Mouse (Mus musculus) embryonic facial prominence, embryonic 15.5 days (tissue): Measurements from ENCODE around the gene Uqcrq. TPM values are rescaled to one million over a fixed set of nuclear protein-coding genes. Genes with fewer than 3 reads are reported as not detected.

Experiments used
- ATAC-seq: fragments of 200-750 bp; cut with Nextera tagmentation; 2 replicates; pipeline ENCODE4 v1.8.0; 2017; ENCODE audit warnings: low read depth, moderate TSS enrichment; ENCODE audit not compliant: insufficient number of reproducible peaks, low FRiP score, low TSS enrichment
- H3K27ac ChIP-seq: fragments of 300-500 bp; sonication (generic); replicated peaks from 2 replicates; pipeline ENCODE4 v1.5.1; 2015; ENCODE audit warnings: mild to moderate bottlenecking, inconsistent platforms
- H3K27me3 ChIP-seq: fragments of 300-500 bp; sonication (generic); 2 replicates; pipeline ENCODE4 v1.6.1; 2015; ENCODE audit warnings: inconsistent platforms
- H3K36me3 ChIP-seq: fragments of 300-500 bp; sonication (generic); 2 replicates; pipeline ENCODE4 v1.6.1; 2015; ENCODE audit warnings: mild to moderate bottlenecking, inconsistent platforms
- H3K4me1 ChIP-seq: fragments of 300-500 bp; sonication (generic); 2 replicates; pipeline ENCODE4 v1.6.1; 2015; ENCODE audit warnings: inconsistent platforms
- H3K4me2 ChIP-seq: fragments of 300-500 bp; sonication (generic); replicated peaks from 2 replicates; pipeline ENCODE4 v1.6.1; 2015; ENCODE audit warnings: mild to moderate bottlenecking, inconsistent platforms
- H3K4me3 ChIP-seq: fragments of 300-500 bp; sonication (generic); replicated peaks from 2 replicates; pipeline ENCODE4 v1.5.1; 2015; ENCODE audit warnings: mild to moderate bottlenecking, inconsistent platforms
- H3K9ac ChIP-seq: fragments of 300-500 bp; sonication (generic); 2 replicates; pipeline ENCODE4 v1.6.1; 2015; ENCODE audit warnings: inconsistent platforms
- H3K9me3 ChIP-seq: fragments of 300-500 bp; sonication (generic); replicated peaks from 2 replicates; pipeline ENCODE4 v1.6.1; 2016; ENCODE audit warnings: inconsistent platforms
- WGBS: fragments of 180-500 bp; shearing (Covaris S2); methylation state at CpG from one replicate; pipeline ENCODE4 v1.1.7; 2015; 5-methylcytosine and 5-hydroxymethylcytosine counted together
- polyA plus RNA-seq: library from polyadenylated mRNA; unstranded; fragments of >200 nt; fragmentation: Nextera tagmentation; extraction: Ambion mirVana; gene quantifications from 2 replicates; pipeline ENCODE4 v1.2.1, GENCODE M21; 2015

Gene Uqcrq
- polyA plus RNA-seq, 1 experiment from 2014 or later = 535 TPM

DNA sequence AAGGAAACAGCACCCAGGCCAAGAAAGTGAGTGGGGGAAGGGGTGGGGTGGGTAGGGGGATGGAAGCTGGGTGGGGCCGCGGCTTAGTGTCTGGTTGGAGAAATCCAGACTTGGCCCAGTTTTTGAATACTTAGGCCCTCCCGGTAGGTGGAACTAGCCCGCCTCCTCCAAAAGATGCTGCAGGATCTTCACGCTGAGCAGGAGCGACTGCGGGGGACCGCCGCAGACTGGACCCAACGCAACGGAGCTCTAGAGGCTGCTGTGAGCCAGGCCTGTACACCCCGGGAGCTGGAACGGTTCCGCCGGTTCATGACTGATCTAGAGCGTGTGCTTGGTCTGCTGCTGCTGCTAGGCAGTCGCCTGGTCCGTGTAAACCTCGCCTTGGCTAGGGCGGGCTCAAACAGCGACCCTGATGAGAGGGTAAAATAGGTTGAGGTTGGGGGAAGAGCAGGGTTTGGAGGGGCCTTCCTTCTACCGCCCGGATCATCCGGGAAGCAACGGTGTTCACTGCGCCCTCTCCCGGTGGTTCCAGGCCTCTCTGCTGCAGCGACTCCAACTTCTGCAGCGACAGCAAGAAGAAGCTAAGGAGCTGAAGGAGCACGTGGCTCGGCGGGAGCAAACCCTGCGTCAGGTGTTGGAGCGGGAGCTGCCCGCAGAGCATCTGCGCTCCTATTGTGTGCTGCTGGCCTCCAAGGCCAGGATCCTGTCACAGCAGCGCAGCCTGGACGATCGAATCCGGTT lies 35.8 kb upstream of the Uqcrq start:
- Histone ChIP-seq H3K36me3 (no peaks in the 10 kb centered on the region), H3K27me3 (peaks cover 59% of the 10 kb centered on the region), H3K4me2 (peak overlapping the region; percentile 59), H3K4me1 (peaks cover 31% of the 10 kb centered on the region), H3K9me3 (no peaks in the 10 kb centered on the region), H3K4me3 (peak overlapping the region; percentile 41), H3K9ac (no peak overlapping the region), H3K27ac (no peak overlapping the region)
- WGBS = 7% methylated on average over 40 of the region's 40 CpGs
- no peak for ATAC-seq

DNA sequence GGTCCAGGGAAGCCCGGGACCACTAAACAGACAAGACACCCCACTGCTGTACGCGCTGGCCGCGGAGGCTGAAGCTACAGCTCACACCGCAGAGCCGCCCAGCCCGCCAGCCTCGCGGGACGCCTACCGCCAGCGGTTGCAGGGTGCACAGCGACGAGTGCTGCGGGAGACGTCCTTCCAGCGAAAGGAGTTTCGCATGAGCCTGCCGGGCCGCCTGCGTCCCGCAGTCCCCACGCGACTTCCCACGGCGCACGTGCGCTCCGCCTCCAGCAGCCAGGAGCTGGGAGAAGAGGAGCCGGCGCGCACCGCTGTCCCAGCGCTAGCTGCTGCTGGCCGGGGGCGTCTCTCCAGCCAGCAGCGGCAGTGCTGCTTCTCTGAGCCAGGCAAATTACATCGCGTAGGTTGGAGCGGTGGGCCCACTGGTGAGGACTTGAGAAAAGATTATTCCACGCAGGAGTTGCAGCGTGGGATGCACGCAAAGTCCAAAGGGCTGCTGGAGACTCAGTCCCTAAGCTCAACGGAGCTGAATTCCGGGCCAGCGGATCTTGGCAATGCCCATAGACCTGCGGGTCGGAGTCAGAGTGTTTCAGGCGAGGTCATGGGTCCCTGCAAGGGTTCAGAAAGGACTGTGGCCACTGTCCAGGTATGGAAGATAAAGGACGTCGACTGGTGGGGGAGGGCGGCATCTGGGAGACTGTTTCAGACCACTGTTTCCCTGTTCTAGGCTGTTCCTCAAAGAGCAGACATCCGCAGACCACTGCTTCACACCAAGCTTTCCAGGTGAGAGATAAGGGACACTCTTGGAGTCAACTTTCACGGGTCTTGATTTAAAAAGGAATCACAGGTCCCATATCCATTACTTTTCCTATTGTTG lies 33.2 kb upstream of the Uqcrq start:
- no peak overlapping the region; the same call in 1 of the 2 replicates for H3K9ac ChIP-seq
- H3K36me3 ChIP-seq = no peaks in the 10 kb centered on the region
- H3K4me2 ChIP-seq = peak overlapping the region; percentile 81
- H3K27me3 ChIP-seq = peaks cover 55% of the 10 kb centered on the region
- H3K9me3 ChIP-seq = no peaks in the 10 kb centered on the region
- peak overlapping the region; percentile 44 for H3K4me3 ChIP-seq
- ATAC-seq = no peak
- H3K4me1 ChIP-seq = peaks cover 22% of the 10 kb centered on the region
- whole genome bisulfite sequencing = 7% methylated on average over 55 of the region's 55 CpGs
- no peak overlapping the region for H3K27ac ChIP-seq

DNA sequence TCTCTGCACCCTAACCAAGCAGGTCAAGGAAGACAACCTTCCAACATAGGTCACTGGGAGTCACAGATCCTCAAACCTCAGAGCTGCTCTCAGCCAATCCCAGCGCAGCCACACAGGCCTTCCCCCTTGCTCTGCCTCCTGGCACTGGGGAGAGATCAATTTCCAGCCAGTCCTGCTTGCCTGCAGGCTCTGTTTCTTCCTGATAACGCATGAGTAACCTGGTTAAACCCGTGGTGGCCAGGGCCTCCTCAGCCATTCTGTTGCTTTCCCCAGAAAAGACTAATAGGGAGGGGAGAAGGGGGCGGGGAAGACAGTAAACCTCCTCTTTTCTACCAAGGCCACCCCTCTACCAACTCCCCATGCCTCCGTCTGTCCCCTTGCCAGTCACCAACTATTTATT lies 31.1 kb upstream of the Uqcrq start:
- no peak overlapping the region for H3K4me2 ChIP-seq
- no peaks in the 10 kb centered on the region for H3K36me3 ChIP-seq
- H3K4me1 ChIP-seq = peaks cover 28% of the 10 kb centered on the region
- H3K27ac ChIP-seq = no peak overlapping the region
- peaks cover 61% of the 10 kb centered on the region for H3K27me3 ChIP-seq
- H3K9ac ChIP-seq = no peak overlapping the region
- no peaks in the 10 kb centered on the region for H3K9me3 ChIP-seq
- ATAC-seq = peak; percentile 20; the same call in 1 of the 2 replicates
- no peak overlapping the region for H3K4me3 ChIP-seq
- 28% methylated on average over 5 of the region's 5 CpGs for WGBS

DNA sequence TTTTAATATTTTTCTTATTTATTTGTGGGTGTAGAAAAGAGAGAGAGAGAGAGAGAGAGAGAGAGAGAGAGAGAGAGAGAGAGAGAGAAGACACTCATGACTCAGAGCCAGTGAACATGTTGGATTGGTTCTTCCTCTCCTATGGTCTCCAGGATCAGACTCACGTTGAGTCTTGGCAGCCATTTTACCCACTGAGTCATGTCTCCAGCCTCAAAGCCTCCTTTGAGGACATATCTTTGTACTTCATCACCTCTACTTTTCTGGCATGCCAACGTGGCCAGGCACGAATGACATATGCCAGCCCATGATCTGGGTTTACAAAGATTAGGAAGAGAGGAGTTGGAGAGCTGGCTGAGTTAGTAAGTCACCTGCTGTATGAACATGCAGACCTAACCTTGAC lies 29.6 kb upstream of the Uqcrq start:
- no peak overlapping the region for H3K9ac ChIP-seq
- H3K4me1 ChIP-seq = peaks cover 18% of the 10 kb centered on the region
- H3K4me2 ChIP-seq = no peak overlapping the region
- no peak overlapping the region for H3K27ac ChIP-seq
- WGBS = 79% methylated on average over 3 of the region's 3 CpGs
- no peak overlapping the region for H3K4me3 ChIP-seq
- no peaks in the 10 kb centered on the region for H3K9me3 ChIP-seq
- ATAC-seq = no peak
- no peaks in the 10 kb centered on the region for H3K36me3 ChIP-seq
- H3K27me3 ChIP-seq = peaks cover 57% of the 10 kb centered on the region

DNA sequence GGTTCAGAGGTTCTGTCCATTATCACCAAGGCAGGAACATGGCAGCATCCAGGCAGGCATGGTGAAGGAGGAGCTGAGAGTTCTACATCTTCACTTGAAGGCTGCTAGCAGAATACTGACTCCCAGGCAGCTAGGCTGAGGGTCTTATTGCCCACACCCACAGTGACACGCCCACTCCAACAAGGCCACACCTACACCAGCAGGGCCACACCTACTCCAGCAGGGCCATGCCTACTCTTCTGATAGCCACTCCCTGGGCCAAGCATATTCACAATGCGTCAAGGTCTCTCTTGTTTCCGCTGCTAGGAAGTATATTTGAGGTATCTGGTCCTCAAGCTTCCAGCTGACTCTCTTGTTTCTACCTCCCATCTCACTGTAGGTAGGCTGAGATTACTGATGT lies 28.4 kb upstream of the Uqcrq start:
- WGBS = 61% methylated on average over 3 of the region's 3 CpGs
- Histone ChIP-seq H3K9ac (no peak overlapping the region), H3K27me3 (peaks cover 45% of the 10 kb centered on the region), H3K4me1 (peaks cover 17% of the 10 kb centered on the region), H3K36me3 (no peaks in the 10 kb centered on the region), H3K27ac (no peak overlapping the region), H3K4me3 (no peak overlapping the region), H3K4me2 (no peak overlapping the region), H3K9me3 (no peaks in the 10 kb centered on the region)
- ATAC-seq = no peak

DNA sequence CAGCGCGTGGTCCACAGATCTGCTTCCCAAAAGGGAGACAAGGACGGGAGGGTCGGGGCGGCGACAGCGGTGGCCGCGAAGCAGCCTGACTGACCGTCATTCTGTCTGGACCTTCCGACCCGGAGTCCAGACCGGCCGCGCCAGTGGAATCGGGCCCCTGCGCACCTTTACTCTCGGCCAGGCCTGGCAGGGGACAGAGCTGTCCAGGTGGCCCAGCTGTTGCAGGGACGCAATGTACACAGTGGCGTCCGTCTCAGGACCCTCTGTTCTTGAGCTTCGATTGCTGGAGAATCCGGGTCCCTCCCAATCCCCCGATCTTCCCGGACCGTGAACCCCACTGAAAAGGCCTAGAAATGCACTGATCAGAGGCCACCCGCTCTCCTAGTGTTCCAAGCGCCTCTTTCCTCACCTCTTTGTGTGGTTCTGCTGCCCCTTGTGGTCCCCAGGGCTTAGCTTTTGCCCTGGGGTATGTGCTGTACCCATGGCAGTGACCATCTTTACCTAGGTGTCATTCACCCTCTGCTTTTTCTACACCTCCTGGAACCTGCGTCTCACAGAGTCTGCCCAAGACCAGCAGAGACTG lies 26.8 kb upstream of the Uqcrq start:
- 0 out of 2 replicates have a peak, but pooled peaks cover 8% of the 10 kb centered on the region for H3K4me1 ChIP-seq
- no peak overlapping the region for H3K27ac ChIP-seq
- peak overlapping the region; percentile 48 for H3K9ac ChIP-seq
- peak overlapping the region; percentile 94 for H3K4me2 ChIP-seq
- ATAC-seq = no peak
- H3K27me3 ChIP-seq = peaks cover 29% of the 10 kb centered on the region
- H3K9me3 ChIP-seq = no peaks in the 10 kb centered on the region
- no peaks in the 10 kb centered on the region for H3K36me3 ChIP-seq
- WGBS = 4% methylated on average over 29 of the region's 29 CpGs
- peak overlapping the region; percentile 58 for H3K4me3 ChIP-seq

DNA sequence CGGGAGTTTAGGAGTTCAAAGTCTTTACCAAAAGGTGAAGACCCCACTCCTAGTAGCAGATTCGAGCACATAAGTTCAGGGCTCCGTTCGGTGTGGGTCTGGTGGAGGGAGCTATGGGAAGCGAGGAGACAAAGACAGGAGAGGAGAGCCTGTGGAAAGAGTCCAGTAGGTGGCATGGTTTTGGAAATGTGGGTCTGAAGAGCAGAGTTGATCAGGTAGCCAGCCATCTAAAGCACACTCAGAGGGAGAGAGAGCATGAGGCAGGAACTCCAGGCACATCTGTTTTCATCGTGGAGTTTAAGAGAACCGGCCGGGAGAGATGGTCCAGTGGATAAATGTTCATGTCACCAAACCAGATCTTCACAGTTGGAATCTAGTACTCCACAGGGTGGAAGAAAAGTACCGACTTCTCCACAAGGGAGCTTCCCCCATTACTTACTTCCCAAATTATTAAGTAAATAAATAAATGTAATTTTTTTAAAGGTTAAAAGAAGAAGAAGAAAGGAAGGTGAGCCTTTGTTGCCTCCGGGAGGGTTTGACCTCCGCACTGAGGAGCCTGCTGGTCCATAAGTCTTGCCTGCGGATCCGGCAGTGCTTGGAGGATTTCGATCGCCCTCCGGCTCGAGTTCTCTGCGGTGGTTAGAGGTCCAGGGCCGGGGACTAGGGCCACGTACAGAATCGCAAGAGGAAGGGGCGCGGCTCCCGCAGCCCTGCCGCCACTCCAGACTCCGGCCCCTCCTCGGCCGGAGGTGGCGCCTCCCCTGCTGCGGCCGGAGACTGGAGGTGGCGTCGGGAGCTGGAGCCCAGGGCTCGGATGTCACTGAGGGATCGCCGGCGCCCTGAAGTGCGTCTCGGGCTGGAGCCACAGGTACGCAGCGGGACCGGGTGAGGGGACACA lies 26.1 kb upstream of the Uqcrq start, which contains the start of the genes Gm10447 and Shroom1:
Gm10447 (minus strand) TSS at position 637 of the 898 bp plus-strand sequence.
Shroom1 (plus strand) TSS at position 732 of the 898 bp plus-strand sequence.
- WGBS = 2% methylated on average over 42 of the region's 42 CpGs
- Histone ChIP-seq H3K4me1 (0 out of 2 replicates have a peak, but pooled peaks cover 8% of the 10 kb centered on the region), H3K9me3 (no peaks in the 10 kb centered on the region), H3K4me3 (peak within 1 kb of the TSS; percentile 58), H3K9ac (peak within 1 kb of the TSS; percentile 48), H3K4me2 (peak within 1 kb of the TSS; percentile 94), H3K27ac (0 out of 2 replicates have a peak within 1 kb of the TSS, but pooled peaks have one; percentile 31), H3K27me3 (peaks cover 22% of the 10 kb centered on the region), H3K36me3 (no peaks in the 10 kb centered on the region)
- peak; percentile 86 for ATAC-seq

DNA sequence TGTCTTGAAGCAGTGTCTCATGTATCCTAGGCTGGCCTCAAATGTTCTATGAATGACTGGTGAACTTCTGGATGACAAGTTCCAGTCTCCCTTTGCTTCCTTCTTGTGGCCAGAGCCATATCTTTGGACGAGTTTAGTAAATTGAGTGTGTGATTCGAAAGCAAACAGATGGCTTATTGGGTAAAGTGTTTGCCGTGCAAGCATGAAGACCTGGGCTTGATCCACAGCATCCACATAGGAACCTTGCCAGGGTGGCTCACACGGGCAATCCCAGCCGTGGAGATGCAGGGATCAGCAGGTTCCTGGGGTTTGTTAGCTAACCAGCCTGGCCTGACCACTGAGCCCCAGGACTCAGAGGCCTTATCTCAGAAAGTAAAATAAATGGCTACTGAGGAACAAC lies 22.4 kb upstream of the Uqcrq start:
- 80% methylated on average over 5 of the region's 5 CpGs for WGBS
- Histone ChIP-seq H3K27ac (no peak overlapping the region), H3K36me3 (no peaks in the 10 kb centered on the region), H3K4me2 (no peak overlapping the region), H3K4me3 (no peak overlapping the region), H3K9me3 (no peaks in the 10 kb centered on the region), H3K27me3 (peaks cover 11% of the 10 kb centered on the region), H3K4me1 (0 out of 2 replicates have a peak, but pooled peaks cover 8% of the 10 kb centered on the region), H3K9ac (no peak overlapping the region)
- ATAC-seq = no peak

DNA sequence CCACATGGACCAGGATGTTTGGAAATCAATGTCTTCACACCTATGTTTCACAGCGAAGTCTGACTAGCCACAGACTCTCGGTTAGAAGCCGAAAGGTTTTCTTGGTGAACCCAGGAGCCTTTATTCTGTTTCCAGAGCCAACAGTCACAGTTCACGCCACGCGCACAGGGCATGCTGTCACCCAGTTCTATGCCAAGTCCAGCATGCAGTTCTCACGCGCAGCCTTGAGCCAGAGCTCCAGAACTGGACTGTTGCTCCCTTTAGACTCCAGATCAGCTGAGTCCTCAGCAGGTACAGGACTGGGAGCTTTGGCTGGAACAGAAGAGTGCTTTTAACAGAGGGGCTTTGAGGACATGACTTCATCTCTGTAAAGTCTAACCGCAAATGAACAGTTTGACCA lies 21.8 kb upstream of the Uqcrq start:
- ATAC-seq = no peak
- Histone ChIP-seq H3K27ac (no peak overlapping the region), H3K4me1 (0 out of 2 replicates have a peak, but pooled peaks cover 5% of the 10 kb centered on the region), H3K4me2 (no peak overlapping the region), H3K9me3 (no peaks in the 10 kb centered on the region), H3K27me3 (peaks cover 6% of the 10 kb centered on the region), H3K4me3 (no peak overlapping the region), H3K36me3 (no peaks in the 10 kb centered on the region), H3K9ac (no peak overlapping the region)
- WGBS = 95% methylated on average over 9 of the region's 9 CpGs

DNA sequence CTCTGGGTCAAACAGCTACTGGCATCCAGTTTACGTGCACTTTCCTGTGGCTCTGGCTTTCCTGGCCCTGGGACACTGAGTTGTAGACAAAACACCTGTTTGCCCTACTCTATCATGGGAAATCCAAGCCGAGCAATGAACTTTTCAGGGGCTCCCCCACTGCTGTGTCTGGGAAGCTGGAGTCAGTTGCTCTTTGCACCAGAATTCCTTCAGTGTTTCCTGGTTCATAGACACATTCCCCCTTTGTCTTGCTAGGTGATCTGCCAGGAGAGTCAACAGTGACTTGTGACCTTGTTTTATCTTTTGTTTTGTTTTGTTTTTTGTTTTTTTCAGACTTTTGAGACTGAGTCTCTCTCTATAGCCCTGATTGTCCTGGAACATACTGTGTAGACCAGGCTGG lies 20.7 kb upstream of the Uqcrq start:
- H3K4me1 ChIP-seq = no peaks in the 10 kb centered on the region
- WGBS = 63% methylated on average over 2 of the region's 2 CpGs
- no peaks in the 10 kb centered on the region for H3K9me3 ChIP-seq
- H3K36me3 ChIP-seq = no peaks in the 10 kb centered on the region
- no peak overlapping the region for H3K4me2 ChIP-seq
- no peak overlapping the region for H3K9ac ChIP-seq
- H3K27ac ChIP-seq = no peak overlapping the region
- H3K4me3 ChIP-seq = no peak overlapping the region
- no peak for ATAC-seq
- H3K27me3 ChIP-seq = 0 out of 2 replicates have a peak, but pooled peaks cover 4% of the 10 kb centered on the region
